Mouse (Mus musculus) MN1 (cell line): Measurements from ENCODE around the gene B3gnt2.

Experiments used
- DNase-seq: peaks from one replicate; pipeline ENCODE4 v3.0.0-alpha.2; 2016; ENCODE audit warnings: low spot score

Gene B3gnt2

GRCm38 (mm10) chr11:22860335-22861227 lies at the start of gene B3gnt2:
B3gnt2 (minus strand) TSS chr11:22860961.
- no peak for DNase-seq

DNA sequence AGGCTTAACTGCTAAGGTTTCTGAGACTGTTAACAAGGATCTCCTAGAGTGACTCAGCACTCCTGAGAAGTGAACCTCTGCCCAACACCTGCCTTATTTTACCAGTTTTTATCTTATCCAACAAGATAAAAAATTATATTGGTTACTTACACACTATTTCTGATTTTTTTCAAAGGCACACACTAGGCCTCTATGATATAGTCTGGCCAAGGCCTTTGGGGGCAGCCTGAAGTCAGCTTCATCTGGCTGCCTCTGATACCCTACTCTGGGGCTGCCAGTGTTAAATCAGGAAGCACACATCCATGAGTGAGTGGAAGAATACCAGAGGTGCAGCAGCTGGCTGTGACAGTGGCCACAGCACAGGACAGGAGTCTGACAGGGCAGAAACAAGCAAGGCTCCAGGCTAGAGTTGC lies 45.7 kb upstream of the B3gnt2 start:
- no peak for DNase-seq

GRCm38 (mm10) chr11:22902923-22903322 lies 42.2 kb upstream of the B3gnt2 start:
- no peak for DNase-seq

GRCm38 (mm10) chr11:22900041-22900440 lies 39.3 kb upstream of the B3gnt2 start:
- DNase-seq: no peak

DNA sequence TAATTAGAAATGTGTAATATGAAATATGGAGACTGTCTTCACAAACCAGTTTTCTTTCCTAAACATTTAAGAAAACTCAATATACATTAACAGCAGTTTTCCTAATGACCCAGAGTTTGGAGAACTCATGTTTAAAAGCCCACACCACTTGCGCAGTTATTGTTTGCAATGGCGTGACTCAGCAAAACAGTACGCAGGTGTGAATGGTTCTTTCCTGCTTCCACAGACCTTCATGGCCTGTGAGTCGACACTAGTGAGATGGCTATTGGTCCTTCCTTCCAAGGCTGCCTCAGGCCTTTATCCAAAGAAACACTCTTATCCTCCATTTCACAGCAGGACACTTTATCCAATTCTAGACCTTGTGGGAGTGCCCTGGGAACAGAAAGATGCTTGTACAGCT lies 36.9 kb upstream of the B3gnt2 start:
- no peak for DNase-seq

GRCm38 (mm10) chr11:22897127-22897526 lies 36.4 kb upstream of the B3gnt2 start:
- no peak for DNase-seq

DNA sequence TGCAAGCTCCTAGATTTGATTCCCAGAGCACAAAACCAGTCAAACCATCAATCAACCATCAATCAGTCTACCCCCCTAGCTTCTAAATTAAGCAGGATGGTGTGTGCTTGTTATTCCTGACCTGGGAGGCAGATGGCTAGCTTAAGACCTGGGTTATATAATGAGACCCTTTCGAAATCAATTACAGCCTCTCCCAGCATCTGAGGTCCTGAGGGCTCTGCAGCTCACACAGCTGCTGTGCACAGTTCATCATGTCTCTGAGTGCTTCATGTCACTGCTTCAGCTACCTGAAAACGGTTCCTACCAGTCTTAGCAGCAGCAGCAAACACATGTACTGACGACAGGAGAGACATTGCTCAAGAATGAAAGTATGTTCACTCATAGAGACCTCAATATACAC lies 32.3 kb upstream of the B3gnt2 start:
- no peak for DNase-seq

DNA sequence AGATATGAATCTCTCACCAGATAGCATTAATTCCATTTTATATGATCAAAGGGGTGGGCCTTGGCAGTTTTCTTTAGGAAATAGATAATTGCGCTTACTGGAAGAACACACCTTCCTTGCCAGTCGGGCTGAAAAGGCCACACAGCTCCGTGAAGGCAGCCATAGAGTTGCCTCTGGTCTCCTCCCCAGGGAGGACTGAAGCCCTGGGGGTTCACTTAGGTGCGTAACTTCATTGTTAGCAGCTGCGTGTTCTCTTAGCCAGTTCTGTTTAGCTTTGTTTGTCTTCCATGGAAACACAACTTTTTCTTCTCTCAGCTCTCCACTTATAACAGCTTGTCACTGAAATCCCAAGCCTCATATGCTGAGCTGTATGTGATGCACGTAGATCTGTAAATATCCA lies 31.7 kb upstream of the B3gnt2 start:
- DNase-seq: no peak

DNA sequence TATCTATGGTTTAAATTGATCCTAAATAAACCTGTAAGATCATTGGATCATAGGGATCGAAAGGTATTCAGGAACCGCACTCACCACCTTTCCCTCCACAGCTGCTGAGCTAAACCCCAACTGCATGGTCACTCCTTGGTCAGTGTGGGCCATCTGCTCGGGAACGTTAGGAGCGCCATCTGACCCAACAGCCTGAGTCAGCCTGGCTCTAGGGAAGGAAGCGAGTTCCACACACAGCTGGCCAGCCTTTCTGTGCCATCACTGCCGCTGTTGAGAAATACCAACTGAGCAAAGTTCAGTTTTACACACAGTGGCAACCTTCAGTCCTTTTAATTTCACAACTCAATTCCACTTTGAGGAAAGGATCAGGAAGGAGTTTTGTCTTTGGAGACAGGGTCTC lies 31.1 kb upstream of the B3gnt2 start:
- DNase-seq: no peak

- no peak for DNase-seq
These were observed 30.5 kb upstream of the B3gnt2 start for GRCm38 (mm10) chr11:22891242-22891641.

GRCm38 (mm10) chr11:22889224-22889623 lies 28.5 kb upstream of the B3gnt2 start:
- DNase-seq: no peak

DNA sequence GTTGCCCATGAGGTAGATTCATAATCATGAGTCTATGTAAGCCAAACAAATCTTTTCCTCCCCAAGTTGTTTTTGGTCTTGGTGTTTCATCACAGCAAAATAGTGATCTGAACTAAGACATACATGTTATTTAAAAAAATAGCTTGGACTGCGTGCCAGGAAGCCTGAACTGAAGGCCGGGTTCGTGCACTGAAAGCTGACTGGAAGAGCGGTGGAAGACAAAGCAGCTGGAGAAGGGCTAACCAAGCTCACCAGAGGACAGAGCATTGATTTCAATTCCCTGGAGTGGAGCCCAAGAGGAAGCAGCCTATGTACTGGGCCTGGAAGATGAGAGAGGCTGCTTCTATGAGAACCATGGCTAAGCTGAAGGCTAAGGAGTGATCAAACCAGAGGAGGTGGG lies 26.2 kb upstream of the B3gnt2 start:
- DNase-seq: no peak

DNA sequence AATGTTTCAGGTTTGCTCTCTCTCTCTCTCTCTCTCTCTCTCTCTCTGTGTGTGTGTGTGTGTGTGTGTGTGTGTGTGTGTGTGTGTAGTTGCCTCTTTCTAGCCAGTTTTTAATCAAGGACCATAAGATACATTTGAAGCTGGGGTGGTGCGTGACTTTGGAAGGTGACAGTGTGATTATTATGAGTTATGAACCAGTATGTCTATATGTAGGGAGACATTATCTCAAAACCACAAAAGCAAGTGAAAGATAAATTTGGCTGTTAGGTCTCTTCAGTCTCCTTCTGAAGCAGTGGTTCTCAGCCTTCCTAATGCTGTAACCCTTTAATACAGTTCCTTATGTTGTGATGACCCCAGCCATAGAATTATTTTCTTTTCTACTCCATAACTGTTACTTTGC lies 24.6 kb upstream of the B3gnt2 start:
- DNase-seq: no peak

- no peak for DNase-seq
These were observed 22.9 kb upstream of the B3gnt2 start for GRCm38 (mm10) chr11:22883676-22884075.

GRCm38 (mm10) chr11:22882926-22883325 lies 22.2 kb upstream of the B3gnt2 start:
- DNase-seq: no peak

DNA sequence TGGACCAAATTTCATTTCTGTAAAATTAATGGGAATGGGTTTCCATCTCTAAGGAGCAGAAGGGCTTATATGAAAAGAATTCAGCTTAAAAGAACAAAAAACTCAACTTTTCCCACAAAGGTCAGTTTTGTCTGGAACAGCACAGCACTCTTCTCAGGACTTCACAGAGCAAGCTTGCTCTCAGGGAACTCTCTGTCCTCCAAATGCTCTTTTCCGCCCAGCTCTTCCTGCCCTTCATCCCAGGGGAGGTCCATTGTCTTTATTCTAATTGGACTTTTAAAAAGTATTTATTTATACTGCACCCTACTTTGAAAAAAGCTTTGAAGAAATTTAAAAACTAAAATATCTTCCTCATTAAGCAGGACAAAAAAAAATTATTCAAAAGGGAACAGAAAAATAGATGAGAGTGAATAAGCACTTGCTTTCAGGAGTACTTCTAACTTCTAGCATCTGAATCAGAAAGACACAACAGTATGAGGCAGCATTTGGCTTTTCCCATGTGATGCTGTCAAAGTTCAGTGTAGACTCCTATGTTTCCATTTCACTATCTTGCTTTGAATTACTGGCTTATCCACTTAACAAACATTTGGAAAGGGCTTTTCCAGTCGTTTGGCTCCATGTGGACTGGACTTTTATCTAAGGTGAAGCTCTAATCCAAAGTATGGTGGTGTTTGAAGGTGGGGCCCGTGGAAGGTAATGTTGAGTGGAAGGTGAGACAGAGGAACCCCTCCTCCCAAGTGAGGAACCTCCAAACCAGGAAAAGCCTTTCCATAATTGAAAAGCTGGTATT lies 19.8 kb upstream of the B3gnt2 start:
- no peak for DNase-seq

DNA sequence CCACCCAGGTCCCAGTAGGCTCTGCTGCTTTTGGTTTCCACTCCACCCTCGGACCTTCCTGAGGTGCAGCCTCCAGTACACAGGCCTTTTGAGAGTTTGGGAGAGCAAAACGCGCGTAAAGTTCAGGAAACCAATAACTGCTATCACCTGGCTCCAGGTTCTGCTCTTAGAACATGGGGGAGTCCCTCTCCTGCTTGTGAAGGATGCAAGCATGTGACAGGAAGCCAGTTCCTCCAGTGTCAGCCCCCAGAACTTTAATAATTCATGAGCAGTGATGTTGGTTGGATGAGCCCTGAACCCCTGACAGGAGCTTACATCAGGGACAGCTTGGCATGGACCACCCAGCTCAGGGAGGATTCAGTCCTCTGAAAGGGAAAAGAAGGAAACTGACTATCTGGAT lies 18.9 kb upstream of the B3gnt2 start:
- no peak for DNase-seq

GRCm38 (mm10) chr11:22876680-22877330 lies 16.0 kb upstream of the B3gnt2 start:
- DNase-seq: no peak

DNA sequence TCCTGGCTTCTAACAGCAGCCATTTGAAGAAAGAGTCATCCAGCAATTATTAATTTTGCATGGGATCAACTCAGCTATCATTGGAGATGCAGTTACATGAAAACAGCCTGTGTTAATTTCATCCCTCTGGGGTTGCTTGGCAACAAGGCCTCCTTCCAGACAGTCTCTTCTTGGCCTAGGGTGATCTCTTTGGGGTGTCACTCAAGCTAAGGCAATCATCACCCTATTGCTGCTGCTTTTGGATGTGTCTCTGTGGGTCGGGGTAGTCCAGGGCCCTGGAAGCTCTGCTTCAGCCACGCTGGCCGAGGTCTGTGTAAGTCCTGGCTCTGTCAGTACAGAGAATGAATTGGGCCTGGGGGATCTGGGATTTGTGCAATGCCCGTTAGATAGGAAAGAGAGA lies 14.5 kb upstream of the B3gnt2 start:
- DNase-seq: no peak

GRCm38 (mm10) chr11:22874747-22875146 lies 14.0 kb upstream of the B3gnt2 start:
- DNase-seq: no peak

- no peak for DNase-seq
These were observed 12.6 kb upstream of the B3gnt2 start for GRCm38 (mm10) chr11:22873383-22873782.

GRCm38 (mm10) chr11:22872307-22872680 lies 11.5 kb upstream of the B3gnt2 start:
- DNase-seq: no peak
